In genomic region chr3:121261939-121262520, GRCm38 (mm10) we compare ENCODE assay signal across 8 mouse cellular contexts. TPM values are rescaled to one million over a fixed set of nuclear protein-coding genes. Genes with fewer than 3 reads are reported as not detected.
DNase-seq lines count a peak whose midpoint lies in the region; ATAC-seq and TF ChIP-seq lines count a peak whose summit lies in the region.

No protein-coding gene starts in this region.

- peak overlapping the region; percentile 57 for H3K4me3 ChIP-seq in lung, embryonic 15.5 days
- peak overlapping the region; percentile 49 for H3K4me3 ChIP-seq in embryonic fibroblast, embryonic 13.5 days (ENCODE audit: insufficient read depth, low read length)
- peak overlapping the region; percentile 80 for H3K4me3 ChIP-seq in limb, embryonic 10.5 days
- peak overlapping the region; percentile 61 for H3K4me3 ChIP-seq in stomach, embryonic 14.5 days (ENCODE audit: low read depth, low read length)

- H3K36me3 ChIP-seq in lung, embryonic 15.5 days = no peaks in the 10 kb centered on the region
- H3K36me3 ChIP-seq in limb, embryonic 10.5 days = no peaks in the 10 kb centered on the region
- H3K36me3 ChIP-seq in stomach, embryonic 14.5 days (ENCODE audit: control insufficient read depth, insufficient read depth, low read length) = no peaks in the 10 kb centered on the region

- 11% methylated on average over 19 of the region's 21 CpGs for WGBS in lung, embryonic 15.5 days
- WGBS in limb, embryonic 10.5 days = 10% methylated on average over 21 of the region's 21 CpGs
- WGBS in stomach, embryonic 14.5 days = 9% methylated on average over 21 of the region's 21 CpGs

- H3K9me3 ChIP-seq in lung, embryonic 15.5 days = no peaks in the 10 kb centered on the region
- no peaks in the 10 kb centered on the region for H3K9me3 ChIP-seq in limb, embryonic 10.5 days (replicated peaks)
- H3K9me3 ChIP-seq in stomach, embryonic 14.5 days (ENCODE audit: control insufficient read depth, low read depth, low read length) = no peaks in the 10 kb centered on the region

- ATAC-seq in lung, embryonic 15.5 days (ENCODE audit: borderline replicate concordance, extremely low read depth, low FRiP score, low TSS enrichment) = no peak
- no peak for ATAC-seq in stomach, embryonic 14.5 days (ENCODE audit: insufficient number of reproducible peaks, insufficient read depth, low FRiP score, low read depth)

- peaks cover 23% of the 10 kb centered on the region for H3K4me1 ChIP-seq in lung, embryonic 15.5 days
- H3K4me1 ChIP-seq in embryonic fibroblast, embryonic 13.5 days (ENCODE audit: control insufficient read depth, insufficient read depth, low read length) = no peaks in the 10 kb centered on the region
- H3K4me1 ChIP-seq in limb, embryonic 10.5 days = peaks cover 14% of the 10 kb centered on the region
- H3K4me1 ChIP-seq in stomach, embryonic 14.5 days (ENCODE audit: control insufficient read depth, insufficient read depth, low read length) = 0 out of 2 replicates have a peak, but pooled peaks cover 5% of the 10 kb centered on the region

- DNase-seq in lung, postnatal 25 days (ENCODE audit: low spot score) = no peak
- no peak for DNase-seq in limb, embryonic 10.5 days (ENCODE audit: low spot score)
- no peak for DNase-seq in cerebellum, adult 18-20 months
- no peak for DNase-seq in kidney, adult 18-20 months
- DNase-seq in adipocyte (ENCODE audit: low spot score) = no peak

- H3K9ac ChIP-seq in lung, embryonic 15.5 days = peak overlapping the region; percentile 46
- H3K9ac ChIP-seq in stomach, embryonic 14.5 days (replicated peaks; ENCODE audit: low read depth, low read length) = peak overlapping the region; percentile 64

- TF ChIP-seq POLR2A in embryonic fibroblast, embryonic 13.5 days (IDR thresholded peaks at IDR 0.05; ENCODE audit: low read depth, low read length) = no peak

- peaks cover 61% of the 10 kb centered on the region for H3K27me3 ChIP-seq in lung, embryonic 15.5 days
- H3K27me3 ChIP-seq in limb, embryonic 10.5 days (ENCODE audit: low read depth, poor library complexity, severe bottlenecking) = peaks cover 66% of the 10 kb centered on the region
- 0 out of 2 replicates have a peak, but pooled peaks cover 12% of the 10 kb centered on the region for H3K27me3 ChIP-seq in stomach, embryonic 14.5 days (ENCODE audit: control insufficient read depth, insufficient read depth, low read length)

- H3K27ac ChIP-seq in lung, embryonic 15.5 days = no peak overlapping the region
- H3K27ac ChIP-seq in embryonic fibroblast, embryonic 13.5 days (ENCODE audit: insufficient read depth, low read length) = no peak overlapping the region
- H3K27ac ChIP-seq in limb, embryonic 10.5 days = peak overlapping the region; percentile 82
- H3K27ac ChIP-seq in stomach, embryonic 14.5 days (ENCODE audit: low read length) = no peak overlapping the region

- no peak for TF ChIP-seq CTCF in embryonic fibroblast, embryonic 13.5 days (IDR thresholded peaks at IDR 0.05; ENCODE audit: borderline replicate concordance, insufficient read depth, low read length)

- peak overlapping the region; percentile 100 for H3K4me2 ChIP-seq in lung, embryonic 15.5 days
- peak overlapping the region; percentile 99 for H3K4me2 ChIP-seq in stomach, embryonic 14.5 days (replicated peaks; ENCODE audit: low read depth, low read length)

RNA-seq across cellular contexts. Expression of gene Tmem56, which starts 20.9 kb away (rescaled TPM):
- 0.36 and 0.40 TPM in 2 replicates for polyA plus RNA-seq in lung, embryonic 15.5 days (2015; fragmentation: Nextera tagmentation; extraction: Ambion mirVana)
- 0.27 and 1.1 TPM in 2 replicates for polyA plus RNA-seq in embryonic fibroblast, embryonic 13.5 days (2011; ENCODE audit: insufficient read length, low read depth, missing spikeins)
- polyA plus RNA-seq in limb, embryonic 10.5 days (2016; fragmentation: Nextera tagmentation; extraction: Ambion mirVana) = 0.96 and 1.0 TPM in 2 replicates
- polyA plus RNA-seq in stomach, embryonic 14.5 days (2014; fragmentation: Nextera tagmentation; extraction: Ambion mirVana) = 0.98 and 1.6 TPM in 2 replicates

RNA-seq across cellular contexts. Expression of gene Alg14, which starts 29.5 kb away (rescaled TPM):
- 44.5 and 46.0 TPM in 2 replicates for polyA plus RNA-seq in lung, embryonic 15.5 days (2015; fragmentation: Nextera tagmentation; extraction: Ambion mirVana)
- 34.8 and 49.0 TPM in 2 replicates for polyA plus RNA-seq in embryonic fibroblast, embryonic 13.5 days (2011; ENCODE audit: insufficient read length, low read depth, missing spikeins)
- 26.0 and 35.0 TPM in 2 replicates for polyA plus RNA-seq in limb, embryonic 10.5 days (2016; fragmentation: Nextera tagmentation; extraction: Ambion mirVana)
- polyA plus RNA-seq in stomach, embryonic 14.5 days (2014; fragmentation: Nextera tagmentation; extraction: Ambion mirVana) = 44.2 and 54.1 TPM in 2 replicates
